Mouse (Mus musculus) neural tube, embryonic 10.5 days (tissue): Measurements from ENCODE around the gene Arl6ip5.

Source experiments
- DNase-seq: peaks from one replicate; pipeline ENCODE4 v3.0.0-alpha.2; 2017; ENCODE audit warnings: low spot score; ENCODE audit errors: extremely low spot score

The Arl6ip5 gene

DNA sequence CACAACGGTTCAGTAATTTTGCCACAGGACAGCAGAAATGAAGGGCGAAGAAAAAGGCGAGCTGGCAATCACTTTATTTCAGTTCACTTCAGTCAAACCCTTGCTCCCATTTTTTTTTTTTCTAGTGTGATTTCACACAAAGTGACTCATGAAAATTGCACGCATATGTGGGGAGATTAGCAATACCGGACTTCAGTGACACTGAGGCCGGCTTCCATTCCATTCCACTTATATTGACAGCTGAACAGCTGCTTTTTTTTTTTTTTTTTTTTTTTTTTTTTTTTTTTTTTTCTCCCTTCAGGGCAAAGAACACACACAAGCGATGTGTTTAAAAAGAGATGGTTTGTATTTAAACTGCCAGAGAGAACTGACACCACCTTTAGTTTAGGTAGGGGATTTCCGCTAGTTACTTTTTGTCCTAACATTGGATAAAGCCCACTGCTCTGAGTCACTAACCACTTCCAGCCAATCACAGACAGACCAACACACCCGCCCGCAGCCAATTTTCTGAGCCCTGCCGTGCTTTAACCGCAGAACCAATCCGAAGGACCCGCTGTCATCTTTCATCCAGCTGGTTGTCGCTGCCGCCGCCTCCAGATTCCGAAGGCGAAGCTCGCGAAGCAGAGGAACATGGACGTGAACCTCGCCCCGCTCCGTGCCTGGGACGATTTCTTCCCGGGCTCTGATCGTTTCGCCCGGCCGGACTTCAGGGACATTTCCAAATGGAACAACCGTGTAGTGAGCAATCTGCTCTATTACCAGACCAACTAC lies at the start of gene Arl6ip5:
Gene Arl6ip5, plus strand, starts transcription at position 499 of the 771 bp plus-strand sequence.
- DNase-seq: peak; percentile 88

DNA sequence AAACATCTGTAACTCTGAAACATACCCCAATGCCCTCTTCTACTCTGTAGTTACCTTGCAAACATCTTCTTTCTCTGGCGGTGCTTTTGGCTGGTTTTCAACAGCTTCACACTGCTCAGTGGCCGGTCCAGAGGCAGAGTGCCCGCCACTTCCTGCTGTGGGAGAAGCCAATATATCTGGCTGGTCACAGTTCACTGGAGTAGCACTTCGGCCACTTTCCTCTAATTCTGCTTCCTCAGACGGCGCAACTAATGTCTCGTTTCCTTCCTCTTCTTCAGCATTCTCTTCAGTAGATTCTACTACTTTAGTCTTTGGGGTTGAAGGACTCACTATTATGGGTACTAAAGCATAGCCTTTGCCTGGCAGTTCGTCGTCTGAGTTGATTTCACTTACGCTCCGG lies 34.8 kb upstream of the Arl6ip5 start:
- no peak for DNase-seq

DNA sequence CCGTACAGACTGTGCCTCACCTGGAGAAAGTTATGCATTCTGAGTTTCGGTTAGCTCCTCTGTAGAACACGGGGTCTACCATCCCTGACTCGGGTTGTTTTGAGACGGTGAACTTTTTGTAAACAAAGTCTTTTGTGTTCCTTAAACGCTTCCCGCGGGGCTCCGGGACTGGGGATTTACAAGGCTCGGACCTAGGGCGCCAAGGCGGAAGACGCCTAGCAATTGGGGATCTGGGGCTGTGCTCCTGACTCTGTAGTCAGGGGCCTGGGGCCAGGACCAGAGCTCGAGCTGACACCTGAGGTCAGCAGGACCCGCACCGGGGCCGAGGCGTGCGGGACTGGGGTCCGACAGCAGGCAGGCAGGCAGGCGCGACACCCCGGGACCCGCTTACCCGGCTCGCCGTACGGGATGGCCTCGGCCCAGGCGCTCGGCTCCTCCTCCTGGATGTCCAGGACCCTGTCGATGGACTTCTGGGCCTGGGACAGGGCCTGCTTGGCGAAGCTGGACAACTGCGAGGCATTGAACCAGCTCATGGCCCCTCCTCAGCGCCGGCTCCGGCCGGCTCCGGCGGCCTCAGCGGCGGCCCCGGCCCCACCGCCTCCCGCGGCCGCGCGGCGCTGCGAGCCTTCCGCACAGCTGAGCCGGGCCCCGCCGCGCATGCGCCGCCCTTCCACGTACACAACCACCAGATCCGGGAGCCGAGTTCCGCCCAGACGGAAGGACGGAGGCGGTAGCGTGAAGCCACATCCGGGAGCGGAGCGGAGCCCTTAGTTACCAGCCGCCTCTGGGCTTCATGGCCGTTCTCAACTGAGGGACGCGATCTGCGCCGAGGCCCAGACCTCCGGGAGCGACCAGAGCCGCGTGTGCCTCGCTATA lies 31.8 kb upstream of the Arl6ip5 start, which contains the start of gene Tmf1:
Gene Tmf1, minus strand, starts transcription at position 632 of the 876 bp plus-strand sequence.
- DNase-seq: peak; percentile 94

DNA sequence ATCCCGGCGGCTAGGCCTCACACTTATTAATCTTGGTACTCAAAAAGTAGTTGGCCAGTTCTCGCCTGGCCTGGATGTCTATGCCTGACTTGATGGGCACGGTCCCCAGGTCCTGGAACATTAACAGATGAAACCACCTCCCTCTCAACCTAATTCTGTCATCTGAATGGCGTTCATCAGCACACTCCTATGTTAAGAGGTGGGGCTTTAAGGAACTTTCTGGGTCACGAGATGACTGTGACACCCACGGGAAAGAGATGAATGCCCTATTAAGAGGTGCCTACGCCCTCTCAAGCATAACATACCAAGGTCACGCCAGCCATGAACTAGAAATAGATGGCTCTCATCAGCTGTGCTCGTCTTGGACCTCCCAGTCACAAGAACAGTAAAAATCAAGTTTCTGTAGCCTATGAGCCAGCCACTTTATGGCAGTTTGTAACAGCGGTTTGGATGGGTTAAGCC lies 31.1 kb upstream of the Arl6ip5 start:
- DNase-seq: no peak

DNA sequence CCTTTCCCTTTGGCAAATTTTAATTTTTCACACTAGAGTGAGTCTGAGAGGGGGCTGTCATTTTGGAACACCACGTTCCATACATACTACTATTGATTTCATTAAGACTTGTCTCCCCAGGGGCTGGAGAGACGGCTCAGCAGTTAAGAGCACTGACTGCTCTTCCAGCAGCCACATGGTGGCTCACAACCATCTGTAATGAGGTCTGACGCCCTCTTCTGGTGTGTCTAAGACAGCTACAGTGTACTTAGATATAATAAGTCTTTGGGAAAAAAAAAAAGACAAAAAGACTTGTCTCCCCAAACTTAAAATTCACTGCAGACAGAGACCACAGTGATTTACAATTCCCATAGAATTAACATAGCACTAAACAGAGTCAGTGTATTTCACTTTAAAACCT lies 10.1 kb upstream of the Arl6ip5 start:
- no peak for DNase-seq

DNA sequence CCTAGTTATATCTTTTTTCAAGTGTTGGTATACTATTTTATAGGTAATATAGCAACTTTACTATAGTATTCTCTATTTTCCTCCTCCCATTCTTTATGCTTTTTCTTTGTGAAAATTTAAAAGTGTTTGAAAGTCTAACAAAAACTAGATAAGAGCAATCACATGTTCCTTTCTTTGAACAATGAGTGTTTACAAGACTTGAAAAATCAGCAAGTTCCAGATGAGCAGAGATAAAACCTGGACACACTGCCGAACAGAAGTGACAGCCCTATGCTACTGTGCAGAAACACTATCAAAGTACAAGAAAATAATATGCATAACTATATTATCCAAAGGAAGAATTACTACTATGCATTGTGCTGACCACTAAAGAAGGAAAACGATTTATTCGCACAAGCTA lies 8.0 kb upstream of the Arl6ip5 start:
- no peak for DNase-seq

- no peak for DNase-seq
Measured at GRCm38 (mm10) chr6:97204252-97204869, 6.1 kb upstream of the Arl6ip5 start.

- peak; percentile 54 for DNase-seq
Measured at GRCm38 (mm10) chr6:97204952-97205351, 5.5 kb upstream of the Arl6ip5 start.

DNA sequence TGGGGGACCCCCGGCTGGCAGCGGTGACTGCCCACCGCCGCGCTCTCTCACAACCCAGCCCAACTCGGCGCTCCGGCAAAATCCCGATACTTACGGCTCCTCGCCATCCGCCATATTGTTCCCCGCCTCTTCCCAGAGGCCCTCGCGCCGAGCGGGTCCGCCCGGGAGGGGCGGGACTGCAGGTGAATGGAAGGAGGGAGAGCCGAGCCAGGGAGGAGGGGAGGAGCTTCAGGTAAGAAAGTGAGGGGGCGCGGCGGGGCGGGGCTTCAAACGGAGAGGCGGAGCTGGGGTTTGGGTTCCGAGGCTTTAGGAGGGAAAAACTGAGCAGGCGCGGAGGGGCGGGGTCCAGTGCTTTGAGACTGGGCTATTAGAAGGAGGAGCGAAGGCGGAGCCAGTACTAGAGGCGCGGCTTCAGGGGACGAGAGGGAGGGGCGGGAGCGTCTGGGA lies 5.0 kb upstream of the Arl6ip5 start, which contains the start of gene Uba3:
Gene Uba3, minus strand, starts transcription at position 209 of the 447 bp plus-strand sequence.
- DNase-seq: peak; percentile 100

GRCm38 (mm10) chr6:97207085-97207484 lies 3.4 kb upstream of the Arl6ip5 start:
- no peak for DNase-seq

DNA sequence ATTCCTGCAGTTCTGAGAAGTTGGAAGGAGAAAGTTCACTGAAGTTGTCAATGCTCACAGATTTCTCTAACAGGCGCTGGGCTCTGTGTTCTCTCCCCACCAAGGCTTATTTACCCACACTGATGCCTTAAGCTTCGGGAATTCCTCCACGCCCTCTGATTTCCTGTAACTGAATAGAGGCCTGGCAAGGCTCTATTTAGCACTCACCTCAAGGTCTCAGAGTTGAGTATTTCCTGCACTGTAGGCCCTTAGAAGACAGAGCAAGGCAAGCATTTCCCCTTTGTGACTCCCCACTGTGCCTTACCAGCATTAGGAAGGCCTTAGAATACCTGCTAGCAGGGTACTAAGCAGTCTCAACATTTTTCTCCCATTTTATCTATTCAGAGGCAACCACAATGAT lies 2.1 kb upstream of the Arl6ip5 start:
- DNase-seq: no peak

DNA sequence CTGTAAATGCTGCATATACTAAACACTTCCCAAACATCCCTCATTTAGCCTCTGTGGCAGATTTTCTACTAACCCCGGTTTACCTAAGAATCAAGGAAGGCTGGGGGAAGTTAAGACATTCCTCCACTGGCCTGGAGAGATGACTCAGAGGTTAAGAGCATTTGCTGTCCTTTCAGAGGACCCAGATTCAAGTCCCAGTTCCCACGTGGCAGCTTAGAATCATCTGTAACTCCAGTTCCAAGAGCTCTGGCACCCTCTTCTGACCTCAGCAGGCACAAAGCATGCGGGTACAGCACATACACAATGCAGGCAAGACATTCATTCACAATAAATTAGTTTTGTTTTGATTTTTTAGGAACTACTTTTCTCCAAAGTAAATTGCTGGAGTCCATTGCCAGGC lies 1.3 kb upstream of the Arl6ip5 start:
- no peak for DNase-seq

GRCm38 (mm10) chr6:97209751-97210150 lies 738 bp upstream of the Arl6ip5 start:
- no peak for DNase-seq

GRCm38 (mm10) chr6:97210962-97211601 lies 593 bp downstream of the Arl6ip5 start:
- no peak for DNase-seq

GRCm38 (mm10) chr6:97211981-97212380 lies 1.5 kb downstream of the Arl6ip5 start:
- no peak for DNase-seq

DNA sequence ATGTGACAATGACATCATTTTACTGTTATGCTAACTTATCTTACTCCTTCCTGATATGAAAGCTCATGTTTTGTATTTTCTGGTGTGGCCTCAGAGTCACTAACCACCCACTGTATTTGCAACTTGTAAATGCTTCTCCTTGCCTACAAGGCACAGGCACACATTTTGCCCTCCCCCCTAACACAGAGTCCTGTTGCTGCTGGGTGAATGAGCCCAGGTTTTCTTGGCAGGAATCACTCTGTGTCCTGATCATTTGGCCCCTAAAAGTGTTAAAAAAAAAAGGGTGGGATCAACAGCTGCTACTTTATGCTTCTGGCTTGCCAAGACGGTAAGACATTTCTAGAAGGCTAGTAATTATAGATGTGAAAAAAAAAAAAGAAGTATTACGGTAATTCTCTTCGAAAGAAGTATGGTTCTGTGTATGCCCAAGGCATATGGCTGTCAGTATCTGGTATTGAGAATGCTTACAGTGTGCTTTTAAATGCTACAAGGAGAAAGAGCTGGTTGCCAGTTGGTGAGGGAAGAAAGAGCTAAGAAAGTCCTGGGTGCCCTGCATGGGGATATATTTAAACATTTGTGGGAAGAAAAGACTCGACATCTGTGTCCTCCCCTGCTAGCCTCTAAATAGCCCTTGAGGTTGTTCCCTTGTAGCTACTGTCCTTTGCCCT lies 5.8 kb downstream of the Arl6ip5 start:
- DNase-seq: no peak

DNA sequence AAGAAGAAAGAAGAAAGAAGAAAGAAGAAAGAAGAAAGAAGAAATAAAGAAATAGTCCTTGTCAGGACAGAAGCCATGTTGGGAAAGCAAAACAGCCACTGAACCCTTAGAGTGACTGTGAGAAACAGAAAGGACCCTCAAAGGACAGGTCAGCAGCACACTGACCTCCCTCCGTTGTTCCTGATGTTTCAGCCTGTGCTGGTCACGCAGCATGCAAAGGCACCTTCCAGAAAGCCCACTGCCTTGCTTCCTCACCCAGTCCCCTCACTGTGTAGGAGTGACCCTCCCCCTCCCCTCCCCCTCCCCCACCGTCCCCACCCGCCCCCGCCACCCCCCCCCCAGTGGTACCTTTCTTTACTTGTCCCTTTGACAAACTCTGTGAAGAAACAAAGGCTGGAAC lies 10.2 kb downstream of the Arl6ip5 start:
- DNase-seq: no peak

- DNase-seq: no peak
Measured at GRCm38 (mm10) chr6:97221205-97222025, 10.9 kb downstream of the Arl6ip5 start.

GRCm38 (mm10) chr6:97222321-97222720 lies 11.8 kb downstream of the Arl6ip5 start:
- DNase-seq: no peak
